Mouse (Mus musculus): ENCODE measurements at regions not wholly inside any gene's neighbourhood (a gene's known extent, or its start where the extent isn't known, plus 50 kb on each side); places are given as distances from the start of the nearest gene placed in this dataset.

DNA sequence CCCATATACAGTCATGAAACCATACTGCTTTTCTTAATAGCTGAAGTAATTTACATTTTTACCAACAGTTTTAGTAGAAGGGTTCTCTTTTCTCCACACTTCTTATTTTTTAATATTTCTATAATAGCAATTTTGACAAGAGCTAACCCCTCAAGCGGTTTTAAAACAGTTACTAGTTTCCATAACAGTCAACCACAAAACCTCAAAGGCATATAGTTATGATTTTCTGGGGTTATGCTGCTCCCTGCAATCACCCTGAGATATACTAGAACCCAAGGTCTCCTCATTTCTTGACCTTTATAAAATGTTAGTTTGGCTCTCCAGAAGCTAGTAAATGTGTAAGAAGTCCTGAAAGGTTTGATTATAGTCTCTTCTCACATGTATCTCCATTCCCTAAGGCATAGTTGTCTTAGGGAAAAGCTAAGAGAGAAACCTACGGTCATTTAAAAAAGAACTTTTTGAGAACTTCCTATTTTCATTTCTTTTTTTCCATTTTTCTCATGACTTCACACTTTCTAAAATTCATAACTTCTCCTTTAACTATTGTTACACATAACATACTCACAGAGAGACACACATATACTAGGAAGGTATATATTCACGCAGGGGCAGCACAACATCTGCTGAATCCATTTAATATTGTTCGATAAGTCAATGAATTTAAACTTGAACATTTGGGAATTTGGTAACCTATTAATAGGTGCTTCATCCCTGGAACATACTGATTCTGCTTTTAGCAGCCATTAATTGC lies 60.8 kb upstream of the Rasgrp1 start:
- no peak for TF ChIP-seq CTCF (IDR thresholded peaks at IDR 0.05; ENCODE audit: extremely low read depth, insufficient read depth, low read length)
- no peak for TF ChIP-seq POLR2A (IDR thresholded peaks at IDR 0.05; ENCODE audit: extremely low read depth, insufficient read depth, low read length)
